Mouse (Mus musculus): ENCODE results near the gene 2510002D24Rik. TPM values are rescaled to one million over a fixed set of nuclear protein-coding genes. Genes with fewer than 3 reads are reported as not detected.

Gene 2510002D24Rik
- 48.1 and 50.2 TPM in 2 replicates for polyA plus RNA-seq (2012; rRNA removed; ENCODE audit: low replicate concordance)

GRCm38 (mm10) chr16:18836468-18837208 lies at the start of gene 2510002D24Rik, which contains the start of gene Gm28539:
TSS of gene 2510002D24Rik (plus strand) at chr16:18836578.
TSS of gene Gm28539 (plus strand) at chr16:18836584.

GRCm38 (mm10) chr16:18811468-18812384 lies 24.7 kb upstream of the 2510002D24Rik start, which contains the start of the genes Ufd1 and Cdc45:
TSS of gene Ufd1 (plus strand) at chr16:18811779.
TSS of gene Cdc45 (minus strand) at chr16:18811987.

GRCm38 (mm10) chr16:18876442-18877308 lies 40.3 kb downstream of the 2510002D24Rik start, which contains the start of the genes Mrpl40 and Hira:
TSS of gene Mrpl40 (minus strand) at chr16:18876862.
TSS of gene Hira (plus strand) at chr16:18877037.

Other genes starting within 250 kb of the 2510002D24Rik start
- gene Tbx1, start 245.9 kb upstream of the 2510002D24Rik start, polyA plus RNA-seq (2012; rRNA removed; ENCODE audit: low replicate concordance): 0.42 and 4.2 TPM in 2 replicates
- 0.78 and 1.3 TPM in 2 replicates for gene Gp1bb, start 214.2 kb upstream of the 2510002D24Rik start, polyA plus RNA-seq (2012; rRNA removed; ENCODE audit: low replicate concordance)
- 5.4 and 14.4 TPM in 2 replicates for gene Gm49601, start 210.2 kb upstream of the 2510002D24Rik start, polyA plus RNA-seq (2012; rRNA removed; ENCODE audit: low replicate concordance)
- 19.6 and 27.6 TPM in 2 replicates for gene Sept5, start 206.6 kb upstream of the 2510002D24Rik start, polyA plus RNA-seq (2012; rRNA removed; ENCODE audit: low replicate concordance)
- 86.2 and 284 TPM in 2 replicates for gene Cldn5, start 59.7 kb upstream of the 2510002D24Rik start, polyA plus RNA-seq (2012; rRNA removed; ENCODE audit: low replicate concordance)
- 54.3 and 54.4 TPM in 2 replicates for gene Ufd1, start 24.8 kb upstream of the 2510002D24Rik start, polyA plus RNA-seq (2012; rRNA removed; ENCODE audit: low replicate concordance)
- gene Cdc45, start 24.6 kb upstream of the 2510002D24Rik start, polyA plus RNA-seq (2012; rRNA removed; ENCODE audit: low replicate concordance): 9.6 and 12.8 TPM in 2 replicates
- gene Gm28539, start within 50 bp of the 2510002D24Rik start, polyA plus RNA-seq (2012; rRNA removed; ENCODE audit: low replicate concordance): 0.21 and 1.7 TPM in 2 replicates
- 15.2 and 21.6 TPM in 2 replicates for gene Mrpl40, start 40.3 kb downstream of the 2510002D24Rik start, polyA plus RNA-seq (2012; rRNA removed; ENCODE audit: low replicate concordance)
- 37.5 and 71.3 TPM in 2 replicates for gene Hira, start 40.5 kb downstream of the 2510002D24Rik start, polyA plus RNA-seq (2012; rRNA removed; ENCODE audit: low replicate concordance)